Mouse (Mus musculus): Measurements from ENCODE around the gene Ift81. TPM values are rescaled to one million over a fixed set of nuclear protein-coding genes. Genes with fewer than 3 reads are reported as not detected.

Ift81 gene
- polyA plus RNA-seq, 1 experiment from 2014 or later, result 23.8 TPM

- no peak for ATAC-seq (ENCODE audit: extremely low read depth, insufficient number of reproducible peaks, low FRiP score, low TSS enrichment)
- Histone ChIP-seq H3K4me2 (peak overlapping the region; percentile 42), H3K9me3 (no peaks in the 10 kb centered on the region), H3K27me3 (replicated peaks) (no peaks in the 10 kb centered on the region), H3K4me3 (0 out of 2 replicates have a peak overlapping the region, but pooled peaks have one; percentile 8), H3K9ac (peak overlapping the region; percentile 52; the same call in 1 of the 2 replicates), H3K4me1 (peaks cover 80% of the 10 kb centered on the region), H3K27ac (replicated peaks) (peak overlapping the region; percentile 48; the same call in 1 of the 2 replicates), H3K36me3 (no peaks in the 10 kb centered on the region)
- whole genome bisulfite sequencing, result 40% methylated on average over 8 of the region's 8 CpGs
Measured at GRCm38 (mm10) chr5:122514127-122514521, 100.2 kb downstream of the Ift81 start.

DNA sequence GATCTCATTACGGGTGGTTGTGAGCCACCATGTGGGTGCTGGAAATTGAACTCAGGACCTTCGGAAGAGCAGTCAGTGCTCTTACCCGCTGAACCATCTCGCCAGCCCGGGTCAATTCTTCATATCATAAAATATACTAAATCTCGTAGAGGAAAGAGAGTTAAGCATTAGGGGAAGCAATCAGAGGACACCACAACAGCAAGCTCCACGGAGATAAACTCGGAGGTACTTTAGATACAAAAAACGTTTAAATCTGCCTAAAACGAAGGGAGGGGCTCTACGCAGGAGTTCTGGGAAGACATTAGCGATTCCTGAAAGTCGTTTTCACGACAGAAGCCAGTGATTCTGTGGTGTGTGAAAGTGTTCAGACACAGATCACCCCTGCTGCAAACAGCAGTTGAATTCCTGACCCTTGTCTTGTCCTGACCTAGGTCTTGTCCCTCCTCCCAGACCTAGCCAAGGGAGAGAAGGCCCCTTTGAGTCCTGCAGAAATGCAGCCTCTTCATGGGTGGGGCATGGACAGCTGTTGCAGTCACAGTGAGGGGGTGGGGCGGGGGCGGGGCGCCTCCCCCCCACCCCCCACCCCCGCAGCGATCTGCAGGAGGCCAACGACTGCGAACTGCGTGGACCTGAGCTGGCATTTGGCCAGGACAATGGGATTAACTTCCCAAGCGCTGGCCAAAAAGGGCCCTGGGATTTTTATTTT, 100.7 kb downstream of the Ift81 start:
- ATAC-seq (ENCODE audit: extremely low read depth, insufficient number of reproducible peaks, low FRiP score, low TSS enrichment), result no peak
- H3K9me3 ChIP-seq, result no peaks in the 10 kb centered on the region
- peak overlapping the region; percentile 48; the same call in 1 of the 2 replicates for H3K27ac ChIP-seq (replicated peaks)
- no peaks in the 10 kb centered on the region for H3K27me3 ChIP-seq (replicated peaks)
- H3K4me2 ChIP-seq, result peak overlapping the region; percentile 42
- H3K4me3 ChIP-seq, result 0 out of 2 replicates have a peak overlapping the region, but pooled peaks have one; percentile 8
- WGBS, result 44% methylated on average over 22 of the region's 23 CpGs
- H3K4me1 ChIP-seq, result peaks cover 77% of the 10 kb centered on the region
- H3K36me3 ChIP-seq, result no peaks in the 10 kb centered on the region
- H3K9ac ChIP-seq, result peak overlapping the region; percentile 52

DNA sequence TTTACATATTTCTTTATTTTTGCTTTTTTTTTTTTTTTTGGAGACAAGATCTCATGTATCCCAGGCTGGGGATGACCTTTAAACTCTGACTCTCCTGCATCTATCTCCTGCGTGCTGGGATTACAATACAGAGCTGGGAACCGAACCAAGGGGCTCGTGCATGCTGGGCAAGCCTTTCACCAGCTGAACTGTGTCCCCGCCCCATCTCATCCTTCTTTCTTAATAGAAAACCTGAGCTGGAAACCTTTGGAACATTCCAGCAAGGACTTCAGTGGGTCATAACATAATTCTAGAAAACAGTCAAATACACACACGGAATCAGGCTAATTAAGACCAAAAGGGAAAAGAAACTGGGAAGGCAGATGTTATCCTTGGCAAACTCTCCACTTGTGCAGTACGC, 102.3 kb downstream of the Ift81 start:
- Histone ChIP-seq H3K27ac (replicated peaks) (peak overlapping the region; percentile 78; the same call in 1 of the 2 replicates), H3K4me1 (peaks cover 61% of the 10 kb centered on the region), H3K4me2 (no peak overlapping the region), H3K9ac (peak overlapping the region; percentile 63; the same call in 1 of the 2 replicates), H3K9me3 (no peaks in the 10 kb centered on the region), H3K36me3 (no peaks in the 10 kb centered on the region), H3K27me3 (replicated peaks) (no peaks in the 10 kb centered on the region), H3K4me3 (no peak overlapping the region)
- WGBS, result 62% methylated on average over 6 of the region's 6 CpGs
- ATAC-seq (ENCODE audit: extremely low read depth, insufficient number of reproducible peaks, low FRiP score, low TSS enrichment), result no peak

- Histone ChIP-seq H3K27ac (replicated peaks) (peak overlapping the region; percentile 78), H3K27me3 (replicated peaks) (no peaks in the 10 kb centered on the region), H3K4me1 (peaks cover 56% of the 10 kb centered on the region), H3K9ac (peak overlapping the region; percentile 63), H3K9me3 (peaks cover 3% of the 10 kb centered on the region), H3K4me3 (0 out of 2 replicates have a peak overlapping the region, but pooled peaks have one; percentile 3), H3K36me3 (no peaks in the 10 kb centered on the region), H3K4me2 (peak overlapping the region; percentile 38)
- 22% methylated on average over 9 of the region's 9 CpGs for WGBS
- no peak for ATAC-seq (ENCODE audit: extremely low read depth, insufficient number of reproducible peaks, low FRiP score, low TSS enrichment)
Measured at GRCm38 (mm10) chr5:122511405-122511804, 102.9 kb downstream of the Ift81 start.

GRCm38 (mm10) chr5:122510651-122511157, 103.6 kb downstream of the Ift81 start:
- Histone ChIP-seq H3K4me2 (peak overlapping the region; percentile 38), H3K9ac (peak overlapping the region; percentile 63), H3K4me1 (peaks cover 50% of the 10 kb centered on the region), H3K9me3 (peaks cover 5% of the 10 kb centered on the region), H3K27ac (replicated peaks) (peak overlapping the region; percentile 78), H3K27me3 (replicated peaks) (no peaks in the 10 kb centered on the region), H3K4me3 (no peak overlapping the region), H3K36me3 (no peaks in the 10 kb centered on the region)
- 29% methylated on average over 17 of the region's 17 CpGs for WGBS
- ATAC-seq (ENCODE audit: extremely low read depth, insufficient number of reproducible peaks, low FRiP score, low TSS enrichment), result no peak

GRCm38 (mm10) chr5:122509608-122510007, 104.7 kb downstream of the Ift81 start:
- H3K9ac ChIP-seq, result no peak overlapping the region; the same call in 1 of the 2 replicates
- 27% methylated on average over 7 of the region's 7 CpGs for WGBS
- no peak overlapping the region for H3K4me2 ChIP-seq
- no peaks in the 10 kb centered on the region for H3K36me3 ChIP-seq
- peaks cover 5% of the 10 kb centered on the region for H3K9me3 ChIP-seq
- H3K27ac ChIP-seq (replicated peaks), result peak overlapping the region; percentile 78
- H3K4me1 ChIP-seq, result peaks cover 47% of the 10 kb centered on the region
- no peak overlapping the region for H3K4me3 ChIP-seq
- no peak for ATAC-seq (ENCODE audit: extremely low read depth, insufficient number of reproducible peaks, low FRiP score, low TSS enrichment)
- H3K27me3 ChIP-seq (replicated peaks), result no peaks in the 10 kb centered on the region

GRCm38 (mm10) chr5:122508861-122509306, 105.4 kb downstream of the Ift81 start:
- H3K9me3 ChIP-seq, result peaks cover 5% of the 10 kb centered on the region
- WGBS, result 71% methylated on average over 11 of the region's 11 CpGs

DNA sequence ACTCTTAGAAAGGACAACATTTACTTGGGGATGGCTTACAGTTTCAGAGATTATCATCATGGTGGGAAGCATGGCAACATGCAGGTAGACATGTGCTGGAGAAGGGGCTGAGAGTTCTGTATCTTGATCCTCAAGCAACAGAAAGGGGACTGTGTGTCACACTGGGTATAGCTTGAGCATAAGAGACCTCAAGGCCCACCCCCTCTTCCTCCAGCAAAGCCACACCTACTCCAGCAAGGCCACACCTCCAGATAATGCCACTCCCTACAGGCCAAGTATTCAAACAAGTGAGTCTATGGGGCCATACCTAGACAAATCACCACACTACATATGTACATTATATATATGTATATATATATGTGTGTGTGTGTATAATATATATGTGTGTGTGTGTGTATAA, 106.9 kb downstream of the Ift81 start:
- Histone ChIP-seq H3K27ac (replicated peaks) (no peak overlapping the region), H3K4me1 (peaks cover 47% of the 10 kb centered on the region), H3K9ac (no peak overlapping the region), H3K4me3 (no peak overlapping the region), H3K4me2 (no peak overlapping the region), H3K27me3 (replicated peaks) (no peaks in the 10 kb centered on the region), H3K9me3 (peaks cover 5% of the 10 kb centered on the region), H3K36me3 (no peaks in the 10 kb centered on the region)
- ATAC-seq (ENCODE audit: extremely low read depth, insufficient number of reproducible peaks, low FRiP score, low TSS enrichment), result no peak

More at GRCm38 (mm10) chr5:122508861-122509306, 105.4 kb downstream of the Ift81 start:
- H3K9ac ChIP-seq, result no peak overlapping the region
- H3K27ac ChIP-seq (replicated peaks), result peak overlapping the region; percentile 78
- no peak overlapping the region for H3K4me2 ChIP-seq
- no peaks in the 10 kb centered on the region for H3K27me3 ChIP-seq (replicated peaks)
- no peak overlapping the region for H3K4me3 ChIP-seq
- peaks cover 41% of the 10 kb centered on the region for H3K4me1 ChIP-seq
- ATAC-seq (ENCODE audit: extremely low read depth, insufficient number of reproducible peaks, low FRiP score, low TSS enrichment), result no peak
- no peaks in the 10 kb centered on the region for H3K36me3 ChIP-seq

- 79% methylated on average over 3 of the region's 3 CpGs for WGBS
- ATAC-seq (ENCODE audit: extremely low read depth, insufficient number of reproducible peaks, low FRiP score, low TSS enrichment), result no peak
- H3K9ac ChIP-seq, result no peak overlapping the region
Measured at GRCm38 (mm10) chr5:122506462-122506861, 107.9 kb downstream of the Ift81 start.

GRCm38 (mm10) chr5:122505554-122505953, 108.8 kb downstream of the Ift81 start:
- Histone ChIP-seq H3K27me3 (replicated peaks) (no peaks in the 10 kb centered on the region), H3K4me3 (no peak overlapping the region), H3K9me3 (peaks cover 5% of the 10 kb centered on the region), H3K4me1 (peaks cover 30% of the 10 kb centered on the region), H3K36me3 (no peaks in the 10 kb centered on the region), H3K4me2 (no peak overlapping the region), H3K9ac (no peak overlapping the region), H3K27ac (replicated peaks) (no peak overlapping the region)
- no peak for ATAC-seq (ENCODE audit: extremely low read depth, insufficient number of reproducible peaks, low FRiP score, low TSS enrichment)
- WGBS, result 78% methylated on average over 5 of the region's 5 CpGs

More at GRCm38 (mm10) chr5:122506462-122506861, 107.9 kb downstream of the Ift81 start:
- Histone ChIP-seq H3K36me3 (no peaks in the 10 kb centered on the region), H3K27me3 (replicated peaks) (no peaks in the 10 kb centered on the region), H3K27ac (replicated peaks) (no peak overlapping the region), H3K4me1 (peaks cover 39% of the 10 kb centered on the region), H3K4me2 (no peak overlapping the region), H3K9me3 (peaks cover 5% of the 10 kb centered on the region), H3K4me3 (no peak overlapping the region)

- peaks cover 27% of the 10 kb centered on the region for H3K4me1 ChIP-seq
- H3K9me3 ChIP-seq, result peaks cover 5% of the 10 kb centered on the region
- peak overlapping the region; percentile 100 for H3K9ac ChIP-seq
- peaks cover 9% of the 10 kb centered on the region for H3K36me3 ChIP-seq
- H3K4me2 ChIP-seq, result no peak overlapping the region
- no peaks in the 10 kb centered on the region for H3K27me3 ChIP-seq (replicated peaks)
- WGBS, result 36% methylated on average over 4 of the region's 4 CpGs
- peak overlapping the region; percentile 100 for H3K27ac ChIP-seq (replicated peaks)
- no peak for ATAC-seq (ENCODE audit: extremely low read depth, insufficient number of reproducible peaks, low FRiP score, low TSS enrichment)
- no peak overlapping the region for H3K4me3 ChIP-seq
Measured at GRCm38 (mm10) chr5:122503760-122504119, 110.6 kb downstream of the Ift81 start.
